Mouse (Mus musculus): ENCODE measurements around the gene Zar1l.

DNA sequence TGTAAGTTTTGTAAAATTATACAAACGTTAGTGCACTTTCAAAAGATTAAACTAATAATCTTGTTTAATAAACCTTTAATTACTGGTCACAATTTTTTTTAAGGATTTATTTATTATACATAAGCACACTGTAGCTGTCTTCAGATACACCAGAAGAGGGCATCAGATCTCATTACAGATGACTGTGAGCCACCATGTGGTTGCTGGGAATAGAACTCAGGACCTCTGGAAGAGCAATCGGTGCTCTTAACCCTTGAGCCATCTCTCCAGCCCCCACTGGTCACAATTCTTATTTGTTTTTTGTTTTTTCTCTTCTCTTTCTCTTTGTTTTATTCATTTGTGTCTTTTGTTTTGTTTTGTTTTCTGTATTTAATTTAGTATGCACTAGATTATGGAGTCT, 7.3 kb upstream of the Zar1l start:
- TF ChIP-seq CTCF (IDR thresholded peaks at IDR 0.05; ENCODE audit: control insufficient read depth, insufficient read depth, low read length) (no peak), POLR2A (IDR thresholded peaks at IDR 0.05; ENCODE audit: borderline replicate concordance, control insufficient read depth, low read depth, low read length) (no peak)

Data from bone marrow, adult 2 months (tissue).